Mouse (Mus musculus) limb, embryonic 11.5 days (tissue): ENCODE measurements around the gene Ice2. TPM values are rescaled to one million over a fixed set of nuclear protein-coding genes. Genes with fewer than 3 reads are reported as not detected.

Experiments used
- ATAC-seq: fragments of 200-750 bp; cut with Nextera tagmentation; 2 replicates; pipeline ENCODE4 v1.8.0; 2017; ENCODE audit warnings: low read depth; ENCODE audit not compliant: insufficient number of reproducible peaks, low FRiP score, low TSS enrichment
- DNase-seq: peaks from one replicate; pipeline ENCODE4 v3.0.0-alpha.2; 2015; ENCODE audit warnings: low spot score
- H3K27ac ChIP-seq: fragments of 300-500 bp; sonication (generic); replicated peaks from 2 replicates; pipeline ENCODE4 v1.5.1; 2014; ENCODE audit warnings: low read depth, mild to moderate bottlenecking, low read length
- H3K27me3 ChIP-seq: fragments of 300-500 bp; sonication (generic); 2 replicates; pipeline ENCODE4 v1.6.1; 2014; ENCODE audit warnings: mild to moderate bottlenecking, low read length, mixed read lengths; ENCODE audit not compliant: control insufficient read depth, insufficient read depth
- H3K36me3 ChIP-seq: fragments of 300-500 bp; sonication (generic); 2 replicates; pipeline ENCODE4 v1.6.1; 2014; ENCODE audit warnings: mild to moderate bottlenecking, low read length, moderate library complexity, mixed read lengths; ENCODE audit not compliant: control insufficient read depth, insufficient read depth
- H3K4me1 ChIP-seq: fragments of 300-500 bp; sonication (generic); 2 replicates; pipeline ENCODE4 v1.6.1; 2014; ENCODE audit warnings: low read length, mixed read lengths; ENCODE audit not compliant: control insufficient read depth, insufficient read depth
- H3K4me2 ChIP-seq: fragments of 300-500 bp; sonication (generic); 2 replicates; pipeline ENCODE4 v1.6.1; 2014; ENCODE audit warnings: low read depth, mild to moderate bottlenecking, moderate library complexity; ENCODE audit not compliant: severe bottlenecking
- H3K4me3 ChIP-seq: fragments of 300-500 bp; sonication (generic); 2 replicates; pipeline ENCODE4 v1.5.1; 2014; ENCODE audit warnings: low read depth, low read length
- H3K9ac ChIP-seq: fragments of 300-500 bp; sonication (generic); 2 replicates; pipeline ENCODE4 v1.6.1; 2014; ENCODE audit warnings: mild to moderate bottlenecking, low read length
- H3K9me3 ChIP-seq: fragments of 300-500 bp; sonication (generic); 2 replicates; pipeline ENCODE4 v1.6.1; 2016; ENCODE audit warnings: low read length; ENCODE audit not compliant: control insufficient read depth
- WGBS: fragments of 180-500 bp; shearing (Covaris S2); extraction: QIAGEN DNeasy Blood & Tissue Kit; methylation state at CpG from one replicate; pipeline ENCODE4 v1.1.7; 2014; 5-methylcytosine and 5-hydroxymethylcytosine counted together
- polyA plus RNA-seq: library from polyadenylated mRNA; unstranded; fragments of >200 nt; fragmentation: Nextera tagmentation; extraction: Ambion mirVana; gene quantifications from 2 replicates; pipeline ENCODE4 v1.2.1, GENCODE M21; 2014

Ice2 gene
- polyA plus RNA-seq, 1 experiment from 2014 or later, result 26.3 TPM

GRCm38 (mm10) chr9:69470362-69470761 lies 72.7 kb downstream of the Ice2 start:
- ATAC-seq, result no peak
- Histone ChIP-seq H3K36me3 (no peaks in the 10 kb centered on the region; the same call in 1 of the 2 replicates), H3K27me3 (no peaks in the 10 kb centered on the region), H3K9me3 (no peaks in the 10 kb centered on the region), H3K4me2 (peak overlapping the region; percentile 7; the same call in 1 of the 2 replicates), H3K27ac (peak overlapping the region; percentile 76), H3K9ac (no peak overlapping the region), H3K4me1 (peaks cover 40% of the 10 kb centered on the region), H3K4me3 (no peak overlapping the region)
- no peak for DNase-seq
- 27% methylated on average over 5 of the region's 5 CpGs for WGBS

GRCm38 (mm10) chr9:69470921-69471320 lies 73.2 kb downstream of the Ice2 start:
- DNase-seq (peak; percentile 73), ATAC-seq (peak; percentile 79; the same call in 1 of the 2 replicates)
- H3K27ac ChIP-seq, result peak overlapping the region; percentile 76
- no peak overlapping the region for H3K4me3 ChIP-seq
- H3K4me2 ChIP-seq, result peak overlapping the region; percentile 7; the same call in 1 of the 2 replicates
- 9% methylated on average over 6 of the region's 6 CpGs for WGBS
- no peaks in the 10 kb centered on the region; the same call in 1 of the 2 replicates for H3K36me3 ChIP-seq
- H3K27me3 ChIP-seq, result no peaks in the 10 kb centered on the region
- peaks cover 39% of the 10 kb centered on the region for H3K4me1 ChIP-seq
- H3K9me3 ChIP-seq, result no peaks in the 10 kb centered on the region
- no peak overlapping the region for H3K9ac ChIP-seq

GRCm38 (mm10) chr9:69472724-69473123 lies 75.0 kb downstream of the Ice2 start:
- no peaks in the 10 kb centered on the region; the same call in 1 of the 2 replicates for H3K36me3 ChIP-seq
- H3K4me3 ChIP-seq, result no peak overlapping the region
- H3K27ac ChIP-seq, result no peak overlapping the region
- 93% methylated on average over 6 of the region's 6 CpGs for WGBS
- peaks cover 32% of the 10 kb centered on the region for H3K4me1 ChIP-seq
- H3K9me3 ChIP-seq, result no peaks in the 10 kb centered on the region
- ATAC-seq (no peak), DNase-seq (no peak)
- H3K4me2 ChIP-seq, result no peak overlapping the region
- H3K9ac ChIP-seq, result no peak overlapping the region
- no peaks in the 10 kb centered on the region for H3K27me3 ChIP-seq

GRCm38 (mm10) chr9:69475873-69476272 lies 78.2 kb downstream of the Ice2 start:
- WGBS, result 84% methylated on average over 6 of the region's 6 CpGs
- Histone ChIP-seq H3K27me3 (no peaks in the 10 kb centered on the region), H3K9me3 (no peaks in the 10 kb centered on the region), H3K36me3 (no peaks in the 10 kb centered on the region; the same call in 1 of the 2 replicates), H3K4me2 (no peak overlapping the region), H3K4me1 (peaks cover 7% of the 10 kb centered on the region), H3K9ac (no peak overlapping the region), H3K27ac (no peak overlapping the region), H3K4me3 (no peak overlapping the region)
- no peak for ATAC-seq
- DNase-seq, result no peak

GRCm38 (mm10) chr9:69477195-69477823 lies 79.6 kb downstream of the Ice2 start:
- no peak for ATAC-seq
- 74% methylated on average over 14 of the region's 14 CpGs for WGBS
- Histone ChIP-seq H3K36me3 (no peaks in the 10 kb centered on the region; the same call in 1 of the 2 replicates), H3K27ac (no peak overlapping the region), H3K9me3 (no peaks in the 10 kb centered on the region), H3K9ac (no peak overlapping the region), H3K4me2 (no peak overlapping the region), H3K4me1 (peaks cover 3% of the 10 kb centered on the region; the same call in 1 of the 2 replicates), H3K4me3 (no peak overlapping the region), H3K27me3 (no peaks in the 10 kb centered on the region)
- DNase-seq, result no peak

- Histone ChIP-seq H3K4me1 (peaks cover 3% of the 10 kb centered on the region; the same call in 1 of the 2 replicates), H3K9ac (no peak overlapping the region), H3K4me2 (no peak overlapping the region), H3K36me3 (no peaks in the 10 kb centered on the region), H3K27ac (no peak overlapping the region), H3K27me3 (no peaks in the 10 kb centered on the region), H3K4me3 (no peak overlapping the region), H3K9me3 (no peaks in the 10 kb centered on the region)
- ATAC-seq (no peak), DNase-seq (no peak)
- 63% methylated on average over 6 of the region's 6 CpGs for WGBS
These were observed 80.1 kb downstream of the Ice2 start for GRCm38 (mm10) chr9:69477824-69478222.

- Histone ChIP-seq H3K9ac (no peak overlapping the region), H3K4me2 (no peak overlapping the region), H3K27me3 (no peaks in the 10 kb centered on the region), H3K9me3 (no peaks in the 10 kb centered on the region), H3K4me3 (no peak overlapping the region), H3K4me1 (peaks cover 3% of the 10 kb centered on the region; the same call in 1 of the 2 replicates), H3K36me3 (no peaks in the 10 kb centered on the region), H3K27ac (no peak overlapping the region)
- WGBS, result 3% methylated on average over 1 of the region's 1 CpGs
- DNase-seq (peak; percentile 91), ATAC-seq (no peak)
These were observed 82.6 kb downstream of the Ice2 start for GRCm38 (mm10) chr9:69480344-69480743.
